ENCODE assay signal across 23 mouse cellular contexts in genomic region chr11:11506187-11506586, GRCm38 (mm10). TPM values are rescaled to one million over a fixed set of nuclear protein-coding genes. Genes with fewer than 3 reads are reported as not detected.
DNase-seq lines count a peak whose midpoint lies in the region; ATAC-seq and TF ChIP-seq lines count a peak whose summit lies in the region.
"Had no signal": no experiment of that assay in that cellular context is flagged by ENCODE, and none has a peak within 500 bp of the region (broad histone marks: within the 10 kb centered on the region; RNA-seq: fewer than 3 reads in every experiment).

No protein-coding gene starts in this region.

- ATAC-seq in CD4-positive, CD25-positive, alpha-beta regulatory T cell, adult 4 months, result peak; percentile 92
- ATAC-seq in forebrain, postnatal 0 days, result no peak
- ATAC-seq: intestine, embryonic 16.5 days had no signal

- no peaks in the 10 kb centered on the region for H3K9me3 ChIP-seq in forebrain, postnatal 0 days (ENCODE audit: low read length)
- H3K9me3 ChIP-seq: forebrain, embryonic 12.5 days; kidney, embryonic 15.5 days; stomach, embryonic 15.5 days had no signal

- H3K4me1 ChIP-seq in forebrain, postnatal 0 days (ENCODE audit: insufficient read depth), result no peaks in the 10 kb centered on the region
- H3K4me1 ChIP-seq: forebrain, embryonic 12.5 days; kidney, embryonic 15.5 days; stomach, embryonic 15.5 days had no signal

- peak; percentile 74 to 75 for DNase-seq in B cell, adult 2 months
- peak; percentile 87 for DNase-seq in naive thymus-derived CD4-positive, alpha-beta T cell, adult 2 months (ENCODE audit: low read depth)
- DNase-seq in thymus, postnatal 14 days, result peak; percentile 78
- DNase-seq in kidney, postnatal 25 days, result no peak
- DNase-seq in layer of hippocampus, postnatal 36 days, result no peak
- DNase-seq in forebrain, postnatal 0 days, result no peak
- DNase-seq: adrenal gland, adult 2 months; cerebellum, adult 8-10 months; gastrocnemius, postnatal 14 days; heart, postnatal 36 days; left cerebral cortex, postnatal 4 days; liver; lung, postnatal 10 days; midbrain, embryonic 14.5 days; right cerebral cortex, postnatal 25 days had no signal

- H3K4me3 ChIP-seq in forebrain, postnatal 0 days (ENCODE audit: low read depth, low read length), result no peak overlapping the region
- H3K4me3 ChIP-seq: forebrain, embryonic 12.5 days; heart, adult 2 months; kidney, embryonic 15.5 days; stomach, embryonic 15.5 days had no signal

- no peak overlapping the region for H3K27ac ChIP-seq in forebrain, postnatal 0 days (ENCODE audit: low read depth, low read length)
- H3K27ac ChIP-seq: forebrain, embryonic 12.5 days; heart, adult 2 months; hindbrain, embryonic 14.5 days; kidney, embryonic 15.5 days; stomach, embryonic 15.5 days had no signal

- 88% methylated on average over 2 of the region's 2 CpGs for WGBS in forebrain, postnatal 0 days

- no peaks in the 10 kb centered on the region for H3K36me3 ChIP-seq in forebrain, postnatal 0 days (ENCODE audit: insufficient read depth)
- H3K36me3 ChIP-seq: forebrain, embryonic 12.5 days; kidney, embryonic 15.5 days; stomach, embryonic 15.5 days had no signal

- no peak overlapping the region for H3K9ac ChIP-seq in forebrain, postnatal 0 days
- H3K9ac ChIP-seq: forebrain, embryonic 12.5 days; hindbrain, embryonic 14.5 days; kidney, embryonic 15.5 days; stomach, embryonic 15.5 days had no signal

- H3K27me3 ChIP-seq in forebrain, postnatal 0 days (ENCODE audit: insufficient read depth, low read length), result no peaks in the 10 kb centered on the region
- H3K27me3 ChIP-seq: forebrain, embryonic 12.5 days; kidney, embryonic 15.5 days; stomach, embryonic 15.5 days had no signal

- H3K4me2 ChIP-seq in forebrain, postnatal 0 days (ENCODE audit: low read depth), result no peak overlapping the region
- H3K4me2 ChIP-seq: forebrain, embryonic 12.5 days; hindbrain, embryonic 14.5 days; kidney, embryonic 15.5 days; stomach, embryonic 15.5 days had no signal

- TF ChIP-seq CTCF in forebrain, postnatal 0 days (IDR thresholded peaks at IDR 0.05; ENCODE audit: low read depth), result no peak

RNA-seq across cellular contexts. Expression of gene Zpbp, which starts 44.0 kb away (rescaled TPM):
- polyA plus RNA-seq in CD4-positive, CD25-positive, alpha-beta regulatory T cell, adult 4 months (2017; shearing (Covaris generic)), result under 1 TPM; 0.27 TPM
- under 1 TPM; 0.58 to 0.72 TPM for total RNA-seq in layer of hippocampus, postnatal 36 days (2021)
- total RNA-seq in forebrain, postnatal 0 days (2014; rRNA removed), result 1.9 TPM in 2 replicates
- 0.84 and 0.90 TPM in 2 replicates for polyA plus RNA-seq in forebrain, postnatal 0 days (2015; fragmentation: Nextera tagmentation; extraction: Ambion mirVana)

RNA-seq across cellular contexts. Expression of gene Spata48, which starts 44.3 kb away (rescaled TPM):
- under 1 TPM in 1 of 2 experiments, not detected in 1; 0.90 TPM for polyA plus RNA-seq in CD4-positive, CD25-positive, alpha-beta regulatory T cell, adult 4 months (2017; shearing (Covaris generic))
- 1 to 10 TPM; 1.0 to 2.4 TPM for total RNA-seq in layer of hippocampus, postnatal 36 days (2021)
- total RNA-seq in forebrain, postnatal 0 days (2014; rRNA removed), result 6.8 and 7.6 TPM in 2 replicates
- 0.48 and 0.89 TPM in 2 replicates for polyA plus RNA-seq in forebrain, postnatal 0 days (2015; fragmentation: Nextera tagmentation; extraction: Ambion mirVana)
- polyA plus RNA-seq: large intestine, adult 2 months had no signal

Comparison
In these comparisons a context has a peak if more than half of its experiments do, and no peak if none do; other contexts are left out.
1. DNase-seq: peak in B cell, adult 2 months (2 of 2), naive thymus-derived CD4-positive, alpha-beta T cell, adult 2 months (single experiment) and thymus, postnatal 14 days (single experiment); none in kidney, postnatal 25 days (0 of 2), layer of hippocampus, postnatal 36 days (0 of 2) and forebrain, postnatal 0 days (single experiment).